Mouse (Mus musculus) lung, postnatal 14 days (tissue): ENCODE measurements around the gene Eif2b3.

Experiments used
- DNase-seq: peaks from one replicate; pipeline ENCODE4 v3.0.0; 2021

Eif2b3 gene

DNA sequence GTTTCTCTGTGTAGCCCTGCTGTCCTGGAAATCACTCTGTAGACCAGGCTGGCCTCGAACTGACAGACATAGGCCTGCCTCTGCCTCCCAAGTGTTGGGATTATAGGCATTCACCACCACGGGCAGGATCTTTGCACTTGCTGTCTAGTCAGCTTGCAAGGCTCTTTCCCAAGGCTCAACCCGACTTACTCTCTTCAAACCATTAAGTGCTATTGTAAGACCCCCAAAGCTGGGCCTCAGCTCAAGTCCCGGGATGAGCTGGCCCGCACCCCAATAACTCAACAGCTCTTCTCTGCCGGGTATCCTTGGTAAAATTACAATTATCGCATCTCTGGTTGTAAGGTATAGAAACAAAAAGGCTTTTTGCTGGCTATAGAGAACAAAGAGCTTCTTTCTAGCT is 875 bp upstream of the Eif2b3 start:
- DNase-seq, result no peak

DNA sequence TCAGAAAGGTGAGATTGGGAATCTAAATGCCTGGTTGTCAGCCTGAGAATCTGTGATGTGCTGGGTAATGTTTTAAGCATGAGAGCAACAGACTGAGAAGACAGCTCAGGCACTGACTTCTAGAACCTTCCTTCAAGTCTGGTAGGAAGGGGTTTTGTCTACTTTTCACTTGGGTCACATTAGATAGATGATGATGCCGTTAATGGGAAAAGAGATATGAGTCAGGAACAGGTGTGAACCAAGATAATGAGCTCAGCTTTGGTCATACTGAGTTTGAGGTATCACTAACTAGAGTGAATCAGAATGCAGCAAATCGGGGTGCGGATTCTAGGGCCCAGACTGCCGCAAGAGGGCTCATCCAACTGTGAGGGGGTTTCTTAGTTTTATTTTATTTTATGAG is 4.3 kb downstream of the Eif2b3 start:
- no peak for DNase-seq

DNA sequence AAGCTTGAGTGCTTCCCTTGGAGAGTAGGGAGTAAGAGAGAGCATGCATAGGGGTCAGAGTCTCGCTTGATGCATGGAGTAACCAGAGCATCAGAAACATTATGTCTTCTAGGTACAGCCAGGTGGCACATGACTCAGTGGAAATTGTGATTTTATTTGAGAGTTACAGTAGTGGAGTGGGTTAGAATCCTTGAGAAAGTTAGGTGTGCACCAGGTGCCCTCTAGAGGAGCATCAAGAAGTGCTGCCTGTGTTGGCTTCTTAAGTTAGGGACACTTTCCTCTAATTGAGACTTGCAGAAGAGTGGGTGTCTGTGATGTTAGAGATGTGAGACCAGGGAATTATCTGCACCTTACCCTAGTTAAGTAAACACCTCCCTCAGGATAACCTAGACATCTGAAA is 11.9 kb downstream of the Eif2b3 start:
- DNase-seq, result no peak

DNA sequence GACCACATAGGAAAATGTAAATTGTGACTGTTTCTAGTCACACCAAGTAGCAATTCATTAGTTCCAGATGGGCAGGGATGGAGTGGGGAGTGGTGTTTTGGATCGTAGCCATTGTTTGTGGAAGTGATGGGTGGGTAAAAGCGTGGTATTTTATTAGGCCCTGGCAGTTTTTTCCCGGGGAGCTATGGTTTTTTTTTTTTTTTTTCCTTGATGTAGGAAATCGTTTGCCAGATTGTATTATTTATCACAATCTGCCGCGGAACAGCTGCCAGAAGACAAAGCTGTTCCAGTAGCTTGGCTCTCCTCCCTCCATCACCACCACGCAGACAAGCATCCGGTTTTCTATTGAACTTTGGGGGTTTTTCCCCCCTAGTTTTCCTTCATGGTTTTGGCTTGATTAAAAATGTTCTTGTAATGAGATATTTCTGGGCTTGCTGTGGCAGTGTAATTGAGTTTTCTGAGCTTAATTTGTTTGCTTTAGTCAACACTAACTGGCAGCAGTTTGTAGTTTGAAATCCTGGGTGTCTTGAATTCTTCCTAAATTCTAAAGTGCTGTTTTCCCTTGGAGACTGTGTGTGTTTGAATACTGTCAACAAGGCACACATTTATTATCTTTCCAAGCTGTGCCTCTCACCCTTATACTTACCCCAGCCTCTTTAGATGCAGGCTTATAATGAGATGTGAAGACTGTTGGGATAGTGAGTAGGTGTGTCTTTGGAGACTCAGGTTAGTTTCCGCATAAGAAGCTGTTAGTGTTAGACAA is 20.9 kb downstream of the Eif2b3 start:
- peak; percentile 70 for DNase-seq

DNA sequence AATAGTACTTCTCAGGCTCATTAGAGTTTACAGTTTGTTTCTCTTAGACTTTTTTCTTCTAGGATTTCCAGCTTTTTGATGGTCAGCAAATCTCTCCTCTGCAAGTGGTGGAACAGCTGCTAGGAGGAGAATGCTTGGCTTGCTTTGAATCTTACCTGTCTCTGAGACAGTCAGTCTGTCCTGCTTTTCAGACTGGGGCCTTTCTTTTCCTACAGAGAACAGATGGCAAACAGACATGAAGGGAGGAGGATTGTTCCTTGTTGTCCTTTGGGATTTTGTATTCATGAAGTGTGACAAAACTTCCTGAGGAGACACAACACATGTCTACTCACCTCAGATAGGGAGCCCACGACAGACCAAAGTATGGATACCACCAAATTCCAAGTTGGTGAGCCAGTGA is 21.6 kb downstream of the Eif2b3 start:
- DNase-seq, result no peak

DNA sequence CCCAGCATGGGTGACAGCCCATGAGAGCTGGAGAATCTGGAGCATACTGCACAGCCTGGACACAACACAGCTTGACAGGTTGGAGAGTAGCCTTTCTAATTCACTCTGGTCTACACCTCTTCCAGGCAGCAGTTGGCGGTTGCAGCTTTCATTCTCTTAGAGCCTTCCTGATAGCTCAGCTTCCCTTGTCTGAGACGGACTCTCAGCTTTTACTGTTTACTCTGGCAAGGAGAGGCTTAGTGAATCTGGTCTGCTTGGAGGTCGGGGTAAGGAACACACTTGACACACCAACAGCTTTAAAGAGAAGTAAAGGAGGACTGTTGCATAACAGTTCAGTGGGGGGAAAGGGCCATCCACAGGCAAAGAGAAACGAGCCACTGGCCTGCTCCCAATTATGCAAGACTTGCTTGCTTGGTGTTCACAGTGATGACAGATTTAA is 22.1 kb downstream of the Eif2b3 start:
- DNase-seq, result peak; percentile 83

DNA sequence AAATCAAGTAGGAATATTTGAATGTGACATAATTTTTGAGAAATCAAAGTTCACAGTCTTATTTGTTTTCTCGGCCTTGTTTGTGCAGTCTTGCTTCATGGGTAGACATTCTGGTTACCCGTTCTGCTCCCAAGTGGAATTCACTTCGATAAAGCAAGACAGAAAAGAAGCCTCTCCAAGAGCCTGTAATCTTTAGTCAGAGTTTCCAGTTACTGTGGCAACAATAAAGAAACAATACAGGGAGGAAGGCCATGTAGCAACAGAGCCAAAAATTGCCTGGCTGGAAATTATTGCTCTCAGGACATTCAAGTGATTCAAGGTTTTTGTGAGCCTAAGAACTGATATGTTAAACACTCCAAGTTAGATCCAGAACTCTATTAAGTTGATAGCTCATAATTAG is 29.6 kb downstream of the Eif2b3 start:
- DNase-seq, result peak; percentile 18

DNA sequence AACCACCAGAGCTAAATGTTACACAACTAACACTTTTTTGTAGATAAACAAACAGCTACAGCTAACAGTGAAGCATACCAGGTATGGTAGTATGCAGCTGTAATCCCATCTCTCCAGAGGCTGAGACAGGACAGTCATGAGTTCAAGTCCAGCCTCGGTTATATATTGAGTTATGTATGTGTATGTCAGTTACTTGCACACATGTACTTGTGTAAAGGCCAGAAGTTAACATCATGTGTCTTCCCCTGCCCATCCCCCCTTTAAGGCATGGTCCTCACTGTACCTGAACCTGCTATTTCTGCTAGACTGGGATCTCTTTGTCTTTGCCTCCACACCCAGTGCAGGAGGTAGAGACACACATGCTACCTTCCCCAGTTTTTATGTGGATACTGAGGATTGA is 30.3 kb downstream of the Eif2b3 start:
- no peak for DNase-seq

DNA sequence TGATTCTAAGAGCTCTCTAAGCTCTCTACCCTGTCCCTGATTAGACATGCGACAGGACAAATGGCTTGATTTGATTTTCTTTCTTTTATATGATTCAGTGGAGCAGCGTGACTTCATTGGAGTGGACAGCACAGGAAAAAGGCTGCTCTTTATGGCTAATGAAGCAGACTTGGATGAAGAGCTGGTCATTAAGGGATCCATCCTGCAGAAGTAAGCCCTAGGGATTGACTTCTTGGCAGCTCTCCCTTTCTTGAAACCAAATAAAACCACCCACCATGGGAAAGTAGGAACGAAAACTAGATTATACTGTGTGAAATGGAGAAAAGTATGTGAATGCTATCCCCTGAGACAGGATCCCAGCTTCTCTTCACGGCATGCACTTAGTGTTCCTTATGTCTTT is 33.4 kb downstream of the Eif2b3 start:
- DNase-seq, result no peak

DNA sequence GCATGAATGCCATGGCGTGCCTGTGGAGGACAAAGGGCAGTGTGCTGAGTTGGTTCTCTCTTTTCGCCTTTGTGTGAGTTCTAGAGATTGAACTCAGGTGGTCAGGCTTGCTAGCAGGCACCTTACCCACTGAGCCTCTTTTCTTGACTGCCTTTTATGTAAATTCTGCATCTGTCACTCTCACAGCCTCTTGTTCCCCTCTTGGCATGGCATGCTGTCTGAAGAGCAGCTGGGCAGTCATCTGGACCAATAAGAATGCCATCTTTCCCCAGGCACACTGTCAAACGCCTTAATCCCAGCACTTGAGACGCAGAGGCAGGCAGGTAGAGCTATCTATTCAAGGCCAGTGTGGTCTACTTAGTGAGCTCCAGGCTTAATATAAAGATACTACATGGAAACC is 34.8 kb downstream of the Eif2b3 start:
- DNase-seq, result no peak

DNA sequence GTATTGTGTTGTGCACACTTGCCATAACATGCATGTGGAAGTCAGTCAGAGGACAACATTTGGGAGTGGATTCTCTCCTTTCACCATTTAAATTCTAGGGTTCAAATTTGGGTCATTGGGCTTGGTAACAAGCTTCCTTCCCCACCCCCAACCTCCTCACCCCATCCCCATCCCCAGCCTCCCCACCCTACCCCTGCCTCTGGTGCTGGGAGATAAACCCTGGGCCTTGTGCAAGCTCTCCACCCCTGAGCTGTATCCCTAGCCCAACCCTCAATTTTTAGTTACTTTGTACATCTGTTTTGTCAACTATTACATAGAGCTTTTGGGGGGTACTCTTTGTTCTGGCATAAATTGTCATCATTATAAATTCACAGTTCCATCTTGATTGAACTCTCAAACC is 36.9 kb downstream of the Eif2b3 start:
- no peak for DNase-seq

DNA sequence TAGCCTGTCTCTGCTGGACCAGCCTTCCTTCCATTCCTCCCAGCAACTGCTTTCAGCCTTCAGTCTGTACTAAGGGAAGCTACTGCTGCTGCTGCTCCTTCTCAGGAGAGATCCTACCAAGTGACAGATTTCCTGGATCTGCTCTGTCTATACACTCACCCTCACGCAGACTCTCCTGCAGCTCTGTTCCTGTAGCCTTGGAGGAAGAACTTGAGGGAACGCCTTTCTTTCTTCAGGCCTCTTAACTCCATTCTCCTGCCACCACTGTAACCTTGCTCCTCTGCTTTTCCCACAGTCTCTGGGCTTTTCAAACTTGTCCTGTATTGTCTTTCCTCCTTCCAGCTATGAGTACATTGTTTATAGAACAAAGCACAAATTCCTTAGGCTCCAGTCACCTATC is 37.3 kb downstream of the Eif2b3 start:
- DNase-seq, result no peak

DNA sequence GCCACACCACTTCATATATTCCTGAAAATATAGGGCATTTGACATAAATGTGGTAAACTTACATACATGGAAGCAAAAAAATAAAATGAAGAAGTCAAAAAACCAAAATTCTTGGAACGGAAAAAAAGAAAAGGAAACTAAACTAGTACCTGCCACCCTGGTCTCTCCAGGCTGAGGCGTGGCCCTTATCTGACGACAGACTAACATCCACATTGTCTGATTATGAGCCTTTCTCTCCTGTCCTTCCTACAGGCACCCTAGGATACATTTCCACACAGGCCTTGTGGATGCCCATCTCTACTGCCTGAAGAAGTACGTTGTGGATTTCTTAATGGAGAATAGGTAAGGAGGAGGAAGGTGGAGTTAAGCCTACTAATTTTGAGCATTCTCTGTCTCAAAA is 39.3 kb downstream of the Eif2b3 start:
- DNase-seq, result no peak

DNA sequence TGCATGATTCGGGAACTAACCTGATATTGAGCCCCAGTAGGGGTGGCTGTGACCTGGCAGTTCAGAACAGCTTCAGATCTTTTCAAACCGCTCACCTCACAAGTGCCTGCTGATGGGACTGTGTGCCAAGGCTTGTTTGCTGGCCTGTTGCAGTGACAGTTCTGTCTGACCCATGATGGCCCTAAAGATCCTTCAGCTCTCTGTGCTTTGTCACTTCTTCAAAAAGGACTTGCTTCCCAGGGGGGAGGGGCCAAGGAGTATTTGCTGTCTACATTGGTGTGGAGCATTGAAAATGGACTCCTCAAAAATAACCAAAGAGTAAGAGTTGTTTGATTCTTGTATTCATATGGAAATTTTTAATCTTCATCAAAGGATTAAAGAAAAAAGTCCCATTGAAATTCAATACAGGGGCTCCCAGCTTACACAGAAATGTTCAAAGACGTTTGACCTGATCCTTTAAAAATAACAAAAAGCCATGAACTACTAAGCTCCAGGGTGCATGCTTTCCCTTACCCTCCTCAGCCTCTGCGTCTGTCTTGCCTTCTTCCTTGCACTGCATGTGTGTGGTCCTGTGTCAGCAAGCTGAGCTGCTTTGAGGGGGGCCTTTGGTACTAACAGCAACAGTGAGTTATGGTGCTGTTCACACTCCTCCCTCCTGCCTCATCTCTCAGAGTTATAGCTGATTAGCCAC is 43.6 kb downstream of the Eif2b3 start:
- no peak for DNase-seq

DNA sequence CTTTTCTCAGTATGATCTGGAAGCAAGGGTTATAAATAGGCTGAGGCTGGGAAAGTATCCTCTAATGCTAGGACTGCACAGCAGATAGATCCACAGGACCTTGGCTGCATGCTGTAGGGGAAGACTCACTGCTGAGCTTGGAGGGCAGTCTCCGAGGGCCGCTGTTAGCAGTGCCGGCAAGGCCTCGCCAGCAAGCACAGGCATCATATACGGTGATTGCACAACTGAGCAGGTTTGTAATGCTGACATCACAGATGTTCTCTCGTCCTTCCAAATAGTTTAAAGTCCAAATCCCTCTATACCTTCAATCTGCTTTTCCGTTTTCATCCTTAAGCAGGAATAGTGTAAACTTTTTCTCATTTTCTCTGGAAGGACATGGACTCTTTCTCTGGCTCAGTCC is 48.8 kb downstream of the Eif2b3 start:
- DNase-seq, result no peak

DNA sequence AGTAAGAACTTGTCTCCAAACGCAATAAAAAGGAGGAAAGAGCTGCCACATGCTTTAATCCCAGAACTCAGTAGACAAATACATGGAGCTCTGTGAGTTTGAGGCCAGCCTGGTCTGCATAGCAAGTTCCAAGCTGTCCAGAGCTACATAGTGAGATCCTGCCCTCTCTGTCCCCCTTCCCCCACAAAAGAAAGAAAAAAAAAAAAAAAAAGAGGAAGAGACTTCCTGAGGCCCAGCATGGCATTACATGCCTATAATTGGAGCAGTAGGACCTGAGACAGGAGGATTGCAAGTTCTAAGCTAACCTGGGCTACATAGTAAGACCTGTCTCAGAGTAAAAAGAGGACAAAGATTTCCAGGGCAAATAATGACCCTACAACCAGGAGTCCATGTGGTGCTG is 50.4 kb downstream of the Eif2b3 start:
- DNase-seq, result no peak

DNA sequence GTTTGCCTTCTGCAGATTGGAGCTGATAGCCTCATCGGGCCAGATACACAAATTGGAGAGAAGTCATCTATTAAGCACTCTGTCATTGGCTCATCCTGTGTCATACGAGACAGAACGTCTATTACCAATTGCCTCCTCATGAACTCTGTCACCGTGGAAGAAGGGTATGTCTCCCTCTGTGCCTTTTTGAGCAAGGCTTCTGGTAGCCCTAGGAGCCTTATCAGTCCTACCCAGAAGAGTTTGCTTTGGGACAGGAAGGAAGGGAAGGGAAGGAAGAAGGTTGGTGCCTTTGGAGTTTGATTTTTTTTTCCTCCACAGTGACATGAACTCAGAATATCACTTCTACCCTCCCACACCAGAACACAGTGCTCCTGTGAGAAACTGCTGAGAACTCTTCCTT is 51.4 kb downstream of the Eif2b3 start:
- DNase-seq, result no peak

DNA sequence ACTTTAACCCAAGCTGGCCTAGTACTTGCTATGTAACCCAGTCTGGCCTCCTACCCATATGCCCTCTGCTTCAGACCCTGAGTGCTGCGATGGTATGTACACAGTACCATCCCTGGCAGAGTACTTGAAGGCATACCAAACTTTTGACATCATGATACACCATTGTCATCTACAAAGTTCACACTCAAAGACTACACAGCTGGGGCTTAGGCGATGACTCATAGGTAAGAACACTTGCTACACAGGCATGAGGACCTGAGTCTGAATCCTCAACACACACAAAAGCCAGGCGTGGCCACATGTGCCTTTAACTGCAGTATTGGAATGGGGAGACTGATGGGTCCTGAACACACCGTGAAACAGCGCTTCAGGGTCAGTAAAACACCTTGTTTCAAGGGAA is 52.0 kb downstream of the Eif2b3 start:
- DNase-seq, result no peak

DNA sequence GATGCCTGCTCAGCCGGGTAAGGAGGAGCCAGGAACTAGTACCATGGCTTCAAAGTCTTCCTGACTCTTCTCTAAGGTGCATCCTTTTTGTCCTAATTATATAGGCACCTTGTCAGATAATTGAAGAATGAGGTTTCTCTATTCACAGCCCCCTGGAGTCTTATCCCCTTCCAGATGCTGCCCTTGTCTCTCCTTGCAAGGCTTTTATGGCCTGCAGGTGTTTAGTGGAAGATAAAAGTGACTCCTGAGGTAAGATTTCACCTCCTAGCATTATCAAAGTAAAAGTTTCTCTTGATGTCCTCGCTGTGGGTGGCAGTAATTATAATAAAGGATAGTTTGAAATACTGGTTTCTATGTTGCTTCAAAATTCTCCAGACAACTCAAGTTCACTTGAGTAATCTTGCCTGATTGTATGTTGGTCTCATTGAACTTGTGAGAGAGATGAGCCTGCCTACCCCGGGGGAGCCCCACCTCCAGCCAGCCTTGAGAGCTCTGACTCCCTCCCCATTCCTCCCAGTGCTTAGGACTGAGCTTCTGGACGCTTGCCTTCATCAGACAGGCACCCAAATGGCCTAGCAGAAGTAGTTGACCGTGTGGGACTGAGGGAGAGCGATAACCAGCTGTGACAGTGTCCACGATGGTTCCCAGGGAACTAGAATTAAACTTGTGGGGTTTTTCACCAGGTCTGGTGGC is 68.9 kb downstream of the Eif2b3 start:
- DNase-seq, result no peak

DNA sequence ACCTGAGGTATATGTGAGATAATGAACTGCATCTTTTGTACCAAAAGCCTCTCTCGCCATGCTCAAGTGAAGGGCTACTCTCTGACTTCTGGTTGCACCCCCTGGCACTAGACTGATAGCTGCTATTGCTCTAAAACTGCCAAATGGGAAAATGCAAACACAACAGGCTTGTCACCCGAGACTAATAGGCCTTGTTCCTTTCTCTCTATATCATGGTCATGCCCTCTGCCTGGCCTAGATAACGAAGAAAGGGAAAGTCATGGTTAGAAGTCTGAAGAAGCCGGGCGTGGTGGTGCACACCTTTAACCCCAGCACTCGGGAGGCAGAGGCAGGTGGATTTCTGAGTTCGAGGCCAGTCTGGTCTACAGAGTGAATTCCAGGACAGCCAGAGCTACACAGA is 71.4 kb downstream of the Eif2b3 start:
- DNase-seq, result no peak

DNA sequence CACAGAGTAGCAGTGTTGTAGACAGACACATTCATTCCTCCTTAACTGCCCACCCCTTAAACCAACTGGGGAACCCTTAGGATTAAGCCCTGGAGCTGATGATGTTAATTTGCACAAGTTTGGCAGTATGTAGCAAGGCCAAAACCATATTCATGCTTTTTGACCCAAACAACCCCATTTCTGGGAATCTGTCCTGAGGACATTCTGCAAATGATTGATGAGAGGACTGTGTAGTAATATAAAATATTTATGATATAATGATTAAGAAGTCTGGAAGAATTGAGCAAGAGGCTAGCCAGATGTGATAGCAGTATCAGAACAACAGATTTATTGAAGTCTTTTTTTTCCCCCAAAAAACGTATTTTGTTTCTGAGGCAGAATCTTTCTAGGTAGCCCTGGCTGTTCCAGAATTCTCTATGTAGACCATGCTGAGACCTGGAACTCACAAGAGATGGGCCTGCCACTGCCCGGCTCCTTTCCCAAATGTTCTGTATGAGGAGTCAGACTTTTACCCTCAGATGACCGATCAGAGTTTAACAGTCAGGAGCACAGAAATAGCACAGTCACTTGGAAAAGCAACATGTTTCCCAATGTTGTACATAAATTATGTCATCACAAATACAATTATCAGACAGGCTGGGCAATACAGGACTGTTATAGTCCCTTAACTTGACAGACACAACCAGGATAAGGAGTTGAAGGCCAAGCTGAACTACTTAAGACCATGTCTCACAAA is 75.6 kb downstream of the Eif2b3 start:
- DNase-seq, result no peak

DNA sequence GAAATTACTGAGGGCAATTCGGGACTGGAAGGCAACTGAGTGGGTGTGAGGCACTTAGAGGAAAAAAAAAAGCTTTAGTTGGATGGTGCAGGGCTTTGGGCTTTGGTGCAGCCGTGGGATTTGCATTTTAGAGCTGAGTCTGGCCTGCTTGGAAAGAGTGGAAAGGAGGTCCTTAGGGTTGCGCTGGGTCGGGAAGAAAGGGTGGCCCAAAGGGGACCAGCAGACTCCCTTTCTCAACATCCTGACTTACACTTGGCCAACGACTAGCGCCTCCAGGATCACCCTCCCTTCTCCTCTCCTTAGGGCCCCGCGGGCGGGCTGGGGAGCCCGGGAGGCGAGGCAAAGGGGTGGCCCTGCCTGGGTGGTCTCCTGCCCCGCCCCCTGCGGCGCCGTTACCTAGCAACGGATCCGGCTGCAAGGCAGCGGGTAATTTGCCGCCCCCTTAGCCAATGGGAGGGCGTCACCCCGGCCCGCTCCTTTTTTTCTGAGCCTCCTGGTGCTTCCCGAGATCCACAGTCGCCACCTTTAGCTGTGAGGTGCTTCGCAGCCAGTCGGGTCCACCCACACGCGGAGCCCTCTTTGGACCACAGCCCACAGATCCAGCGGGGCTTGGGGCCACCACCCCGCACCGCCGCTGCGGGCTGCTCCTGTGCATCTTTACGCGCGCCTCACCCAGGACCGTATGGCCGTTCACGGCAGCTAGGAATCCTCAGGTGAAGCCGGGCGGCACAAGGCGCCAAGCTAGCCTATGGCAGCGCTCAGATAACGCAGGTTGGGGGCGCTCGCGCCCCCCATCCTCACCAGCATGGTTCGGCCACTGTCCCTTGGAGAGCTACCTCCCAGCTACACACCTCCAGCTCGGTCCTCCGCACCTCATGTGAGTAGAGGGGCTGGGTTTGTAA is 76.6 kb downstream of the Eif2b3 start, which contains the start of gene Ptch2:
Gene Ptch2, plus strand, starts transcription at position 525 of the 902 bp plus-strand sequence.
- DNase-seq, result peak; percentile 72
